Mouse (Mus musculus) C2C12 (cell line): ENCODE measurements around the gene Vti1a.

Experiments used
- CEBPB ChIP-seq: IDR thresholded peaks from one replicate; pipeline ENCODE4 v1.6.1; 2011; ENCODE audit warnings: low read depth, mild to moderate bottlenecking, control low read depth, moderate library complexity
- CTCF ChIP-seq: IDR thresholded peaks from one replicate; pipeline ENCODE4 v1.5.1; 2011; ENCODE audit not compliant: control insufficient read depth, insufficient read depth, insufficient read length
- USF1 ChIP-seq: IDR thresholded peaks from one replicate; pipeline ENCODE4 v1.6.1; 2011; ENCODE audit warnings: low read depth, mild to moderate bottlenecking, control low read depth, moderate library complexity

DNA sequence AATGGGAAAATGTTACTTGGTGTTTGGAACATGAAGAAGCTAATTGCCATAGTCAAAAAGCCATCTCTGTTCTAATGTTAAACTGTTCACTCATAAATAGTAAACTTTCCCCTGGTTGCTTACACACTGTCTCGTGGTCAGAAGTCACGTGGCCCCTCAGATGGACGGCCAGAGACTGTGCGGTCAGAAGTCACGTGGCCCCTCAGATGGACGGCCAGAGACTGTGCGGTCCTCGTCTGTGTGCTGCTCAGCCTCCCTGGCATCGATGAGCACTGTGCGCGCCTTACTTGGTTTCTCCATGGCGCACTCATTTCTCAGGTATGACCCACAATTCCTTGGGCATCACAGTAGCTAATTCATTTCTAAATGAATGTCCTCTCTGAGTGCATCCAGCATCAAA lies 20.3 kb downstream of the Vti1a start:
- TF ChIP-seq CEBPB (no peak), CTCF (no peak), USF1 (no peak)
